Mouse (Mus musculus): ENCODE measurements around the gene Olfm3.

- no peak for TF ChIP-seq ZNF384 (IDR thresholded peaks at IDR 0.05; ENCODE audit: low read depth, low read length)
- TF ChIP-seq TCF12 (IDR thresholded peaks at IDR 0.05; ENCODE audit: low read depth, low read length): no peak
- no peak for TF ChIP-seq TAL1 (IDR thresholded peaks at IDR 0.05; ENCODE audit: low read length)
Measured at GRCm38 (mm10) chr3:115028046-115028445, 124.2 kb downstream of the Olfm3 start.

Measured in MEL (cell line).